Mouse (Mus musculus): ENCODE results near the gene Mdm2. TPM values are rescaled to one million over a fixed set of nuclear protein-coding genes. Genes with fewer than 3 reads are reported as not detected.

Mdm2 gene
- polyA plus RNA-seq, 1 experiment from 2014 or later: 50.2 TPM

GRCm38 (mm10) chr10:117702024-117702833 lies 8.3 kb downstream of the Mdm2 start:
- no peak overlapping the region for H3K9ac ChIP-seq (replicated peaks; ENCODE audit: low read depth, low read length)
- H3K9me3 ChIP-seq (ENCODE audit: control insufficient read depth, low read depth, low read length): no peaks in the 10 kb centered on the region
- H3K36me3 ChIP-seq (ENCODE audit: control insufficient read depth, insufficient read depth, low read length): peaks cover 78% of the 10 kb centered on the region
- no peaks in the 10 kb centered on the region for H3K4me1 ChIP-seq (ENCODE audit: control insufficient read depth, insufficient read depth, low read length)
- 93% methylated on average over 6 of the region's 6 CpGs for WGBS
- H3K4me3 ChIP-seq (ENCODE audit: low read depth, low read length): no peak overlapping the region
- no peak overlapping the region for H3K4me2 ChIP-seq (replicated peaks; ENCODE audit: low read depth, low read length)
- H3K27ac ChIP-seq (ENCODE audit: low read length): no peak overlapping the region
- ATAC-seq (ENCODE audit: insufficient number of reproducible peaks, insufficient read depth, low FRiP score, low read depth): no peak
- no peaks in the 10 kb centered on the region for H3K27me3 ChIP-seq (ENCODE audit: control insufficient read depth, insufficient read depth, low read length)

- Histone ChIP-seq H3K9ac (replicated peaks; ENCODE audit: low read depth, low read length) (no peak overlapping the region), H3K4me2 (replicated peaks; ENCODE audit: low read depth, low read length) (no peak overlapping the region), H3K36me3 (ENCODE audit: control insufficient read depth, insufficient read depth, low read length) (peaks cover 79% of the 10 kb centered on the region), H3K27ac (ENCODE audit: low read length) (no peak overlapping the region), H3K27me3 (ENCODE audit: control insufficient read depth, insufficient read depth, low read length) (no peaks in the 10 kb centered on the region), H3K4me3 (ENCODE audit: low read depth, low read length) (no peak overlapping the region), H3K9me3 (ENCODE audit: control insufficient read depth, low read depth, low read length) (no peaks in the 10 kb centered on the region), H3K4me1 (ENCODE audit: control insufficient read depth, insufficient read depth, low read length) (no peaks in the 10 kb centered on the region)
- ATAC-seq (ENCODE audit: insufficient number of reproducible peaks, insufficient read depth, low FRiP score, low read depth): no peak
- WGBS: 90% methylated on average over 6 of the region's 6 CpGs
These were observed 9.3 kb downstream of the Mdm2 start for GRCm38 (mm10) chr10:117701034-117701829.

GRCm38 (mm10) chr10:117700450-117700849 lies 10.1 kb downstream of the Mdm2 start:
- no peak for ATAC-seq (ENCODE audit: insufficient number of reproducible peaks, insufficient read depth, low FRiP score, low read depth)
- H3K36me3 ChIP-seq (ENCODE audit: control insufficient read depth, insufficient read depth, low read length): peaks cover 86% of the 10 kb centered on the region
- 97% methylated on average over 1 of the region's 1 CpGs for WGBS
- no peaks in the 10 kb centered on the region for H3K27me3 ChIP-seq (ENCODE audit: control insufficient read depth, insufficient read depth, low read length)
- no peak overlapping the region for H3K4me3 ChIP-seq (ENCODE audit: low read depth, low read length)
- H3K9me3 ChIP-seq (ENCODE audit: control insufficient read depth, low read depth, low read length): no peaks in the 10 kb centered on the region
- H3K4me1 ChIP-seq (ENCODE audit: control insufficient read depth, insufficient read depth, low read length): no peaks in the 10 kb centered on the region
- no peak overlapping the region for H3K27ac ChIP-seq (ENCODE audit: low read length)
- no peak overlapping the region for H3K4me2 ChIP-seq (replicated peaks; ENCODE audit: low read depth, low read length)
- no peak overlapping the region for H3K9ac ChIP-seq (replicated peaks; ENCODE audit: low read depth, low read length)

GRCm38 (mm10) chr10:117699914-117700313 lies 10.6 kb downstream of the Mdm2 start:
- Histone ChIP-seq H3K9ac (replicated peaks; ENCODE audit: low read depth, low read length) (no peak overlapping the region), H3K36me3 (ENCODE audit: control insufficient read depth, insufficient read depth, low read length) (peaks cover 88% of the 10 kb centered on the region), H3K4me1 (ENCODE audit: control insufficient read depth, insufficient read depth, low read length) (no peaks in the 10 kb centered on the region), H3K4me2 (replicated peaks; ENCODE audit: low read depth, low read length) (no peak overlapping the region), H3K9me3 (ENCODE audit: control insufficient read depth, low read depth, low read length) (no peaks in the 10 kb centered on the region), H3K27ac (ENCODE audit: low read length) (no peak overlapping the region), H3K27me3 (ENCODE audit: control insufficient read depth, insufficient read depth, low read length) (no peaks in the 10 kb centered on the region), H3K4me3 (ENCODE audit: low read depth, low read length) (no peak overlapping the region)
- WGBS: 95% methylated on average over 4 of the region's 4 CpGs
- no peak for ATAC-seq (ENCODE audit: insufficient number of reproducible peaks, insufficient read depth, low FRiP score, low read depth)

- Histone ChIP-seq H3K4me1 (ENCODE audit: control insufficient read depth, insufficient read depth, low read length) (no peaks in the 10 kb centered on the region), H3K9ac (replicated peaks; ENCODE audit: low read depth, low read length) (no peak overlapping the region), H3K27me3 (ENCODE audit: control insufficient read depth, insufficient read depth, low read length) (no peaks in the 10 kb centered on the region), H3K36me3 (ENCODE audit: control insufficient read depth, insufficient read depth, low read length) (peaks cover 89% of the 10 kb centered on the region), H3K4me3 (ENCODE audit: low read depth, low read length) (no peak overlapping the region), H3K27ac (ENCODE audit: low read length) (no peak overlapping the region), H3K4me2 (replicated peaks; ENCODE audit: low read depth, low read length) (no peak overlapping the region), H3K9me3 (ENCODE audit: control insufficient read depth, low read depth, low read length) (no peaks in the 10 kb centered on the region)
- WGBS: 97% methylated on average over 10 of the region's 10 CpGs
- ATAC-seq (ENCODE audit: insufficient number of reproducible peaks, insufficient read depth, low FRiP score, low read depth): no peak
These were observed 12.0 kb downstream of the Mdm2 start for GRCm38 (mm10) chr10:117698313-117699138.

- no peaks in the 10 kb centered on the region for H3K27me3 ChIP-seq (ENCODE audit: control insufficient read depth, insufficient read depth, low read length)
- no peak overlapping the region for H3K4me3 ChIP-seq (ENCODE audit: low read depth, low read length)
- no peak for ATAC-seq (ENCODE audit: insufficient number of reproducible peaks, insufficient read depth, low FRiP score, low read depth)
- H3K36me3 ChIP-seq (ENCODE audit: control insufficient read depth, insufficient read depth, low read length): peaks cover 86% of the 10 kb centered on the region
- no peak overlapping the region for H3K9ac ChIP-seq (replicated peaks; ENCODE audit: low read depth, low read length)
- 92% methylated on average over 3 of the region's 3 CpGs for WGBS
- no peak overlapping the region for H3K27ac ChIP-seq (ENCODE audit: low read length)
- no peak overlapping the region for H3K4me2 ChIP-seq (replicated peaks; ENCODE audit: low read depth, low read length)
- H3K9me3 ChIP-seq (ENCODE audit: control insufficient read depth, low read depth, low read length): no peaks in the 10 kb centered on the region
- H3K4me1 ChIP-seq (ENCODE audit: control insufficient read depth, insufficient read depth, low read length): no peaks in the 10 kb centered on the region
These were observed 12.9 kb downstream of the Mdm2 start for GRCm38 (mm10) chr10:117697561-117698115.

- Histone ChIP-seq H3K36me3 (ENCODE audit: control insufficient read depth, insufficient read depth, low read length) (peaks cover 86% of the 10 kb centered on the region), H3K4me1 (ENCODE audit: control insufficient read depth, insufficient read depth, low read length) (no peaks in the 10 kb centered on the region), H3K4me3 (ENCODE audit: low read depth, low read length) (no peak overlapping the region), H3K9ac (replicated peaks; ENCODE audit: low read depth, low read length) (no peak overlapping the region), H3K27me3 (ENCODE audit: control insufficient read depth, insufficient read depth, low read length) (no peaks in the 10 kb centered on the region), H3K9me3 (ENCODE audit: control insufficient read depth, low read depth, low read length) (no peaks in the 10 kb centered on the region), H3K4me2 (replicated peaks; ENCODE audit: low read depth, low read length) (no peak overlapping the region), H3K27ac (ENCODE audit: low read length) (no peak overlapping the region)
- WGBS: 92% methylated on average over 6 of the region's 6 CpGs
- ATAC-seq (ENCODE audit: insufficient number of reproducible peaks, insufficient read depth, low FRiP score, low read depth): no peak
These were observed 13.6 kb downstream of the Mdm2 start for GRCm38 (mm10) chr10:117696827-117697560.
